Mouse (Mus musculus): ENCODE data around the gene Mus81.

The Mus81 gene

DNA sequence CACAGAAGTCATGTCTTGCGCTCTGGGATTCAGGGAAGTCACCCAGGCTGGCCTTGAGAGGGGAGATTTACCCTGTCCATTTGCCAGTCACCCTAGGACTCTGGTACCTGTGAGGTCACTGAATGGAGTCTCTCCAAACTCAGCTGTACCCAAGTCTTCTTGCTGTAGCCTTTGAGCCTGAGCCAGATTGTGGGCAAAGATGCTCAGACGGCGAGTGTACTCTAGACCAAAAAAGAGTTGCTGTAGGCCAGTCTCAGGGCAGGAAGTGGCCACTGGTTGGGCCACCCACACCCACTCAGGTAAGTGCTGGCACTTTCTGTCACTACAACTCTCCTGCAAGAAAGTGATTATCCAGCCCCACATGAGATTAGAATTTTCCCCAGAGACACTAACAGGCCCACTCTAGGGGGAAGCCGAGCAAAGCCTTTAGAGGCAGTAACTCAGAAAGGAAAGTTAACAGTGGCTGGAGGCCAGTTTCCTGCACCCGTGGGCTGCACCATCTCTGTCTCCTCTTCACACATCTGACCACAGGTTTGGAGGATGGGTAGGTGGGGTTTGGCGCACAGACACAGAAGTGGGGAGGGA lies 21.2 kb downstream of the Mus81 start:
- no peak for DNase-seq

DNA sequence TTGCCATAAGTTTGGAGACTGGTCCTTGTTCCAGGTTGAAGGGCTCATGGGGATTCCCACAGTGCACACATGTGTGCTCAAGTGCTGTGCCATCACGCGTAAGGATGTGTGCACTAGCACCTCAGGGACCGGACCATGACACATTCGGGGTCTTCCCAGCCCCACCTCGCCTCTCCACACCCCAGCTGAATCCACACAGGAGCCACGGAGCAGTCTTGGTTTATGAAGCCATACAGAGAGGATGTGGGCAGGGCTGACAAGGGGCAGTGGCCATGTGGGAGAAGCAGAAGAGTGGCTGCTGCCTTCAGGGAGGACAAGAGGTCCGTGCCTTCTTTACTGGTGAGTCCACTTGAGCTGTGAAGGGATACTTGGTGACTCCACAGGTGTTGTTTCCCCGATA lies 23.2 kb downstream of the Mus81 start:
- no peak for DNase-seq

DNA sequence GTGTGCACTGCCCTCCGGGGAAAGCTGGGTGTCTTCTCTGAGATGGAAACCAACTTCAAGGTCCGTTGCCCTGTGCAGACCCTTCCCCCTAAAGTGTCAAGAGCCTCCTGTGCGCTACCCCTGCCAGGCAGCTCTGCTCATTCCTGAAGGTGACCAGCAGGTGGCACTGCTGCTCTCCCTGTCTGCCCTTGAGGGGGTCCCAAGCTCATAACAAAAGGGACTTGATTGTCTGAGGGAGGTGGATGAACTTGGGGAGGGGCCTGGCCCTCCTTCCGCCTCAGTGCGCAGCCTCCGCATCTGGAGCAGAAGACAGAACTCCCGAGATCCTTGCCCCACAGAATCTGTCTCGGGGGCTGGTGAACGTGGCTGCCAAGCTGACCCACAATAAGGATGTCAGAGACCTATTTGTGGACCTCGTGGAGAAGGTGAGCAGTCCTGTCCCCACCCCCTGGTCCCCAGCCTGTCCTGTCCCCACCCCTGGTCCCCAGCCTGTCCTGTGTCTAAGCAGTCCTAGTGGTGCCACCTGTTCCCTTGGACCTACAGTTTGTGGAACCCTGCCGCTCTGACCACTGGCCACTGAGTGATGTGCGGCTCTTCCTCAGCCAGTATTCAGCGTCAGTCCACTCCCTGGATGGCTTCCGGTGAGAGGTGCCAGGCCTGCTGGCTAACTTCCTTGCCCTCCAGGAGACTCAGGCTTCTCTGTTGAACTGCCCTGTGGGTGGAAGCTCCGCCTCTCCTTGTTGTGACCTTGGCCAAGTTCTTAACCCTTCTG lies 24.2 kb downstream of the Mus81 start:
- DNase-seq, result peak; percentile 76

DNA sequence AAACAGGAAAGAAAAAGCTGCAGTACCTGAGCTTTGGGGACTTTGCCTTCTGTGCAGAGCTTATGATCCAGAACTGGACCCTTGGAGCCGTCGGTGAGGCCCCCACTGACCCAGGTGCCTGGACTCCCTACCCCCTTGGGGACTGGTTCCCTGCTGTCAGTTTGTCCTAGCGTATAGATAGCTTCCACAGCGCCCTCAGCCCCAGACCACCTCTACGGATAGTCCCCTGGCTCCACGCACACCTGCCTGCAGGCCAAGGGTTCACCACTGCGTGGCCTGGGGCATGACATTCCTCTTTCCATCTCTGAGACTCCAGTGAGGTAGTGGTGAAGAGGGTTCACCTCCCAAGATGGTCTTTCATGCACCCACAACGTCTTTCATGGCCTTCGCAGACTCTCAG lies 25.0 kb downstream of the Mus81 start:
- DNase-seq, result no peak

DNA sequence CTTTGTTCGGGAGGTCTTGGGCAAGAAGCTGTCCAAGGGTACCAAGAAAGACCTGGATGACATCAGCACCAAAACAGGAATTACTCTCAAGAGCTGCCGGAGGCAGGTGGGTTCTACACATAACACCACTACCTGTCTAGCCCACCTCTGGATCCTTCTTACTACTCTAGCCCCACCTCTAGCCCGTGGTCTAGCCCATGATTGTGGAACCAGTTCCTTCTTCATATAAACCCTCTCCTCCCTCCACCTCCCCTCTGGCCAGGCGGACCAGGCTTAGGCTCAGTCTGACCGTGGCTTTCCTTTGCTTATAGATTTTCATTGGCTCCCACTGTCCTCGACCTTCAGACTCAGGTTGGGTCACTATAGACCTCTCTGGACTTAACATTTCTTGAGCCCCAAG lies 26.8 kb downstream of the Mus81 start:
- DNase-seq, result no peak

DNA sequence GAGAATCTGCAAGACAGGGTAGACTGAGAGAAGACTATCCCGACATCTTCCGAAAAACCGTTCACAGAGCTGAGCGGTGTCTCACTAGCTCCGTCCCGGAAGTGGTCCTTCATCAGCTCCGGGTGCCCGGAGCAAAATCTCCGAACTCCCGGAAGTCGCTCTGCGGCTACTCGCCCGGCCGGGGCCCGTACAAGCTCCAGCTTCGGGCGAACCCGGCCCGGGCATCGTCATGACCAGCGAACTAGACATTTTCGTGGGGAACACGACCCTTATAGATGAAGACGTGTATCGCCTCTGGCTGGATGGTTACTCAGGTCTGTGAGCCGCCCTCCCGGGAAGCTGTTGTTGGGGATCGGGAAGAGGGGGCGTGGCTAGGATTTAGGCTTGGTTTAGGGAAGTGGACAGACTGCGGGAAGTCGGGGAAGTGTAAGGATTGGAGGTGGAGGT lies 27.7 kb downstream of the Mus81 start, which contains the start of gene Fibp:
Gene Fibp (plus strand): TSS at position 151 of the 447 bp plus-strand sequence.
- peak; percentile 86 for DNase-seq

DNA sequence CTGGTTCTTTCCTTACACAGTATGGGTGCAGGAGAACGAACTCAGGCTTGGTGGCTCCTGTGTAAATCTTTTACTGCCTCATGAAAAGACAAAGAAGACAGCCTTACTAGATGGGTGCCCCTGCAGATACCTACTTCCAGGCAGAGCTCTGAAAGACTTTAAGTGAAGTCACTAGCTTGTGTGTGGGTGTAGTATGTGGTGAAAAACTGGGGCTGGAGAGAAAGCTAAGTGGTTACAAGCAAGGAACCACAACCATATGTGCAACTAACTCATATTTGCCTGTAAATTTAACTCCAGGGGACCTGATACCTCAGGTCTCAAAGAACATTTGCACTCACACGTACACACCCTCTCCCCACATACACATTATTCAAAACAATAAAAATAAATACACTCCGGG lies 28.3 kb downstream of the Mus81 start:
- no peak for DNase-seq

DNA sequence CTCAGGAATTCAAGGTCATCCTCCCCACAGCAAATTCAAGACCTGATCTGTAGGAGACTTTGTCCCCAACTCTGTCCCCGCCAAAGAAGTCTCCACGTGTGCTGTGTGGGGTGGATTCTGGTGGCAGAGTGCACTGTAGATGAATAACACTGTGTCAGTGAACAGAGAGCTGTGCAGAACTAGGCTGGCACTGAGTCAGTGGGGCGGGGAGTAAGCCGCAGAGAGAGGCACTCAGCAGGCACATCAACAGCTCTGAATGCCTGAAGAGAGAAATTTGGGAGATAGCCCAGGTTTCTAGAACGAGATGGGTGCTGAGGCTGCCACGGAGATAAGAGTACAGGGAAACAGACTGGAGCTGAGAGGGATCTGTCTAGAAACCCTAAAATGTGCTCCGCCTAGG lies 29.2 kb downstream of the Mus81 start:
- no peak for DNase-seq

DNA sequence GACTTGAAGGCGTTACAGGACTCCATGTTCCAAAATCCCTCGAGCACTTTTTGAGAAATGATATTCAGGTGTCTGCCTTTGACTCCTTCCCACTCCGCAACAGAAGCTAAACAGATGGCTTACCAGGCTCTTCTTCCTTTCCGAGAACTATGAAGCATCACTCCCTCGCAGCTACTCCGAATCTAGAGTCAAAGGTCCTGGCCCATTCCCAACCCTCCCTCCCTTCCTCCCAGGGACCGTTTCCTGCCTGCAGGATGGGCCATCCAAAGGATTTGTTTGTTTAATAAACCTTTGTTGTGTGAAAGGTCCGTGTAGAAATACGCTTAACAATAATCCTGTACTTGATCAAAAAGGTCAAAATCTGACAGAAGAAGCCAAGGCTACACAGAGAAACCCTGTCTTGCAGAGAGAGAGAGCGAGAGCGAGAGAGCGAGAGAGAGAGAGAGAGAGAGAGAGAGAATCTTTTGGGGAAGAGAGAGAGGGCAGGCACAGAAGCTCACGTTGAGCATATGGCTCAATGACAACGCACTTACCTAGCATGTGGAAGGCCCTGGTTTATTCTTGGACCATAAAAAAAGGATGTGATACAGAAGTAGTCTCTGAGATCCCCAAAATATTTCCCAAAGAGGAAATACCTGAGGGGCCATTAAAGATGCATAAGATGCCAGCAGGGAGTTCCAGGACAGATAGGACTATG lies 30.3 kb downstream of the Mus81 start, which contains the start of gene Ccdc85b:
Gene Ccdc85b (minus strand): TSS at position 149 of the 697 bp plus-strand sequence.
- no peak for DNase-seq

DNA sequence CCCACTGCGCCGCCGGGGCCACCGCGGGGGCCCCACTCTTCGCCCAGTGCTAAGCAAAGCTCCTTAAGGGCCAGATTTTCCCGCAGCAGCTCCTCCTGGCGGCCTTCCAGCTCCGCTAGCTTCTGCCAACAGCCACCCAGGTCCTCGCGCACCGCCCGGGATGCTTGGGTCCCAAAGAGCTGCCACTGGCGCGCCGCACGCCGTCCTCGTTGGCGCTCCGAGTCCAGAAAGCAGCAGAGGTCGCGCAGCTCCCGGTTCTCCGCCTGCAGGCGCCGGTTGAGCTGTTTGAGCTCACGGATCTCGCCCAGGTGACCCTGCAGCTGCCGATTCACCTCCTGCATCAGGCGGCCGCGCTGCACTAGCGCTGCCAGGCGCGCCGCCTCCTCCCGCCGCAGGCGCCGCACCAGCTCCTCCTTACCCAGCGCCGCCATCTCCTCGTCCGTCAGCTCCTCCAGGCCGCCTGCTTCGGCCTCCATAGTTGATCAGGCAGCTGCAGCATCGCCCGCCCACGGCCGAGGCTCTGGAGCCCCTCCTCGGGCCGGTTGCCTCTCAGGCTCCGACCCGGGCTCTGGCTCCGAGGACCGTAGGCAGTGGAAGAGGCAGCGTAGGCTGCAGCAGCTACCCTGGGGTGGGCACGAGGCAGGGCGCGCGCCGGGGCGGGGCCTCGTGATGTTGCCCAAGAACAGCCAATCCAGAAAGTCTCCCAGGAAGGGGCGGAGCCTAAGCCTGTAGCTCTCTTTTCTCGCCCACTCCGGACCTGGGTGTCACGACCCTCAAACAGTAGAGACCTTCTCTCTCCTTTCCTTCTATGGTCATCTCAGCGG lies 31.1 kb downstream of the Mus81 start:
- DNase-seq, result peak; percentile 95

DNA sequence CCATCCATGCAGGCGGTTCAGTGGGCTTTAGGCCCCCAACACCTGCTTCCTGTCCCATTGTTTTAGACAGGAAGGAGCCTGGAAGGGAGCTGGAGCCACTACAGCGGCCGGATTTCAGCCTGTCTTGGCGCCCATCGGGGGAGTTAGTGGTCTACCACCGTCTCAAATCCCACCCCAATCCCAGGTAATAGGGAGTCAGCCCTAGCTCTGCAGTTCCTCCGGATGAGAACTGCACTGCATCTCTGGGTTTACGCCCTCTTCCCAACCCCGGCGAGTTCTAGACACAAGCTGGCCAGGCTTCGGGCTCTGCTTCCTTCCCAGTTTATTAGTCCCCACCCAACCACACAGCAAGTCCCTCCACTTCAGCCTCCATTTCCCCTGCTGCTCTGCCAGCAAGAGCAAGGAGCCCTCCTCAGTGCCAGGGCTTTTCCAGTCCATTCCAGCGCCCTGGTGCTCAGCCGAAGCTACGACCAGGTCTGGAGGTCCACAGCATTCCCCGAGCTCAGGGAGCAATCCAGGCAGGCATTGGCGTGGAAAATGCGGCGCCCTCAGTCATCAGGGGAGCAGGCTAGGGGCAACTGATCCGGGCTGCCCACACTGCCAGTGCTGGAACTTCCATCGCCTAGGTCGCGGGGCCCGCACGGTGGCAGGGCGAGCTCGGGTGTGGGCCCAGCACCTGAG lies 31.8 kb downstream of the Mus81 start:
- DNase-seq, result no peak

DNA sequence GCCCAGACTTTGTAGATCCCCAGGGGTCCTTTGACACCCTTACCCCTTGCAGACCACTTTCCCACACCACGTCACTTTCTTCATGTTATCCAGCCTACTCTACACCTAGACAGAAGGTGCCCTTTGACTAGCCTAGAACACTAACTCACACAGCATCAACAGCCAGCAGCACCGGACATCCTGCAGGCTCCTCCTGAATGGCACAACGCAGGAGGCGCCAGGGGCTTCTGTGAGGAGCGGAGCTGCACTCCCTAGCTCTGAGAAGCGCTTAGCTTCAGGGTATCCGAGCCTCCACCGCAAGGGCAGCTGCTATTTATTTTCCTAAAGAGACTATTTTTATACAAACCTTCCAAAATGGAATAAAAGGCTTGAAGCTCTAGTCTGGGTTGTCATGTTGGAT lies 32.6 kb downstream of the Mus81 start:
- no peak for DNase-seq

DNA sequence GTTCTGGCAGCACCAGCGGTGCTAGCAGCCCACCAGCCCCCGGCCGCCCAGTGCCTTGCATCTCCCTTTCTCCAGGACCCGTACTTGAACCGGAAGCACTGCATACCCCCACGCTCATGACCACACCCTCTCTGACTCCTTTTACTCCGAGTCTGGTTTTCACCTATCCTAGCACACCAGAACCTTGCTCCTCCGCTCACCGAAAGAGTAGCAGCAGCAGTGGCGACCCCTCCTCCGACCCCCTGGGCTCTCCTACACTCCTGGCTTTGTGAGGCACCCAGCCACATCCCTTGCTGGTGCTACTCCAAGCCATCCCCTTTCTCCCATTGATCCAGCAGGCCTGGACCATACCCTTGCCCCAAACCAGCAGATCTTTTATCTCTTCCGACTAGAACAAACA lies 33.2 kb downstream of the Mus81 start:
- no peak for DNase-seq

DNA sequence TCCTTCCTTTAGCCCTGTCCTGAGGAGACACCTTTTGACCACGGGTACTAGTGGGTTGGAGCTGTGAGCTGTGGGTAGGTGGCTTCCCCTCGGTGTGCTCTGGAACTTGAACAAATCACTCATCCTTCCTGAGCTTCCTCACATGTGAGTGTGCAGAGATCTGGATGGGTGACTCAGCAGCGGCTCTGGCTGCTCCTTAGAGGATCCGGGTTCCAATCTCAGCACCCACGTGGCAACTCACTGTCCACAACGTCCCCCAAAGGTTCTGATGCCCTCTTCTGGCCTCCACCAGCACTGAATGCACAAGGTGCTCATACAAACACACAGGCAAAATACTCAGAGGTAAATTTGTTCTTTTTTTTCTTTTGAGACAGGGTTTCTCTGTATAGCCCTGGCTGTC lies 36.4 kb downstream of the Mus81 start:
- no peak for DNase-seq

DNA sequence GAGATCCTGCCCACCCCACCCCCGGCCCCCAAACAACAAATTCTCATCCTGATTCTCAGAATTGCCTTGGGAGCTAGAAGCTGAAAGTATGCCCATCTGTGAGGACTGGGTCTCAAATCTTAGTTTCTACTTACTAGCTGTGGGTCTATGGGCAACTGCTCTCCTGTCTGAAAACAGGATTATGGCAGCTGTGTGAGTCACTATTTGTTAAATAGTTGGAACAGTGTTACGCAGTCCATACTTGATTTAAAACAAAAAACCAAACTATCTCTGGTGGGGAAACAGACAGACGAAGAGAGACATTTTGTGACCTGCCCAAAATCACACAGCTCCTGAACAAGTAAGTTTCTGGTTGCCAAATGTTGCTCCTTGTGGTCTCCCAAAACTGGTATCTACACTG lies 38.5 kb downstream of the Mus81 start:
- no peak for DNase-seq

DNA sequence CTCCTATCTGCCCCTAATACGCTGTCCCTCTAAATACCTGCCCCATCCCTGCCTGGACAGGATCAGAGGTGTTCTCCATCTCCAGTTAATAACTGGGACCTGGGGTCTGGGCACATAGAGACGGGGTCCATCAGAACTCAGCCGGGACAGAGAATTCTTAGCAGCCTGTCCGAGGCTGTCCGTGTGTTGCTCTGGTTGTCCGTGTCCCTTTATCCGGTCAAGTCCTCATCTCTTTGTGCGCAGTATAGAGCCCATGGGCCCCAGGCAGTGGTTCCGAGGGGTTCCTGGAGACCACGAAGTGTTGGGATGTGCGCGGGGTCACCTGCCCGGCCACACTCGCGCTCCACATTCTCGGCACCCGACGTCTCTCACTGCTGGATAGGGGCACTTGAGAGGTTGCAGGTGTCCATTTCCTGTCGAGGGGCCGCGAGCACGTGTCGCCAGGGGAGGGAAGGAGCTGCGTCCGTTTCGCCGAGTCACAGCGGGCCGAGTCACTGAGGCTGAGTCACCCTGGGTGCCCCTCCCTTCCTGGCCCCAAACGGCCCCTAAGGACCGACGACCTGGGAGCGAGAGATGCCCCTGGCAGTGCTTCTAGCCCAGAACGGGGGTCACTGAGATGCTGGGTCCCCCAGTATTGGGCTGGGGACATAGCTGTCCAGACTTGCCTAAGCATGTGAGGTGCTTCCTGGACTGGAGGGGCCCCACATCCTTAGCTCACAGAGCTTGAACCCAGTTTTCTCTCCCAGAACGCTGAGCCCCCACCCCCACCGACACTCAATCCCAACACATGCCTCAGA lies 39.6 kb downstream of the Mus81 start:
- DNase-seq, result no peak

DNA sequence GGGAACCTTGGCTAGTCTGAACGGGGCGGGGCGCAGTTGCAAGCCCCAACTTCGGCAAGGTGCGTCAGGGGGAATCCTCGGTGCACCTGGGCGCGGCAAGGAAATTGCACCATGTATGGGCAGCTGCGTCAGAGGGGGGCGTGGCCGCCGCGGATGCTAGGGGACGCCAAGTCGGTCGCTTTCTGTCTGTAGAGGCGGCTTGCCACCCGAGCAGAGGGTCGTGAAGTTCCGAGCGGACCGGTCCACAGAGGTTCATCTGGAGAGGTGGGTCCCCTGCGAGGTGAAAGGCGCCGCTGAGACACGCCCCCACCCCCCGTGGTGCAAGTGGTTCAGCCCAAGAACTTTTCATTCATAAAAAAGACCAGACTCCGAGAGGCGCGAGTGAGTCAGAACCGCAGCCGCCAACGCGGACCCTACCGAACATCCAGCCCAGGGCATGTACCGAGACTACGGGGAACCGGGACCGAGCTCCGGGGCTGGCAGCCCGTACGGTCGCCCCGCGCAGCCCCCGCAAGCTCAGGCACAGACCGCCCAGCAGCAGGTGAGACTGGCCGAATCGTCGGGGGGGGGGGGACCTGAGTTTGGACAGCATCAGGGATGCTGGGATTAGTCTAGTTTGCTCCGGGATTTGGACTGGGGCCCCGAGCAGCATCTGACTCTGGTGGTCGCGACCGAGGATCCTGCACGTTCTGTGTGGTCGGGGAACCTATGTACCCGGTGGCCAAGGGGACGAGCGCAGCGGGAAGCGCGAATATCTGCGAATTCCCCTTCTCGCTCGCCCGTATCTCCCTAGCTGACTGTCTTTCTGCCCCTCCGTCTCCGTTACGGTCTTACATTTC lies 40.5 kb downstream of the Mus81 start, which contains the start of gene Fosl1:
Gene Fosl1 (plus strand): TSS at position 33 of the 839 bp plus-strand sequence.
- DNase-seq, result peak; percentile 68

DNA sequence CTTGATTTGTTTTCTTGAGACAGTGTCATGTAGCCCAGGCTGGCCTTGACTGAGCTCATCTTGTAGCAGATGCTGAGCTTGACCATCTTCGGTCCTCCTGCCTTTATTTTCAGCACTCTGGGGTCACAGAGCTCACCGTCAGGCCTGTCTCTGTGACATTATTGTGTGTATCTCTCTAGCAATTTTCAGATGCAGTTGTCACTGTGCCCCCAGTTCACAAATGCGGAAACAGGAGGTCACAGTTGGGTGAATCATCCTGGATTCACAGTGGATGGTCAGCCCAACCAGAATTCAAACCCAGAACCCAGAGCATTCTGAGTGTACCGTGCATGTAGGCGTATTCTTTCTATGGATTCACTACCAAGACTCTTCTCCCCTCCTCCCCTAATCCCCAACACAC lies 42.5 kb downstream of the Mus81 start:
- no peak for DNase-seq

DNA sequence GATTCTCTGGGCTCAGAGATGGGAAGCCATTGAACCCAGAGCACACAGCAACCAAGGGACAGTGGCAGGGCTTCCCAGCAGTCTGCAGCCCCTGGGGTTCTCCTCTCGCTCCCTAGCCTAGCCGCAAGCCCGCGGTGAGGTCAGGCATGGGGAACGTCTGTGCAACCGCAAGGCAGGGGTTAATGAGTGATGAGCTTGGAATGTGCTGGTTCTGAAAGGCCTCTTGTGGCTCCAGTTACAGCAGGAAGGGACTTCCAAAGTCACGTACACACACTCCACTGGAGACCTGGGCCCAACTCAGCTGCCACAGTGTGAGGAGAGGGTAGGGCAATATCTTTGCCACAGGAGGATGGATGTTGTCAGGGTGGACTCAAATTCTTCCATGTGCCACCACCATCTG lies 43.2 kb downstream of the Mus81 start:
- no peak for DNase-seq

DNA sequence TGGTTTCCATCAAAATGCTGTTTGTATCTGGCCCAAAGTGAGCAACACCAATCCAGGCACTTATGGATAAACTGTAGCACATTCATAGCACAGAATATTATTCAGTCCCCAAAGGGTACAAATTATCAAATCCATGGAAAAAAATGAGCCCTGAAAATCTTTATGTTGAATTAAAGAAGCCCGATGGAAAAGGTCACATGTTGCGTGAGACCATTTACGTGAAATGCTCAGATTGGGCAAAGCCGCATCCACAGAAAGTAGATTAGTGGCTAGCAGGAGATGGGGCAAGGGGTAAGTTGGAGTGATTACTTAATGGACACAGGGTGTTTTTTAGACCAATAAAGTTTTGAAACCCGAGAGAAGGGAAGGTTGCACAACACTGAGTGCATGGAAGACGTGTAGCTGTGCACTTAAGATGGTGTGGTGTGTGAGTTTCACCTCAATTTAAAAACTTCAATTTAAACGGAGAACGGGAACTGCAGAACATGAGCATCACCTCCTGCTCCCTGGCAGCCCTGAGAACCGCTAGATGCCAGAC lies 43.8 kb downstream of the Mus81 start:
- DNase-seq, result no peak
